Mouse (Mus musculus) testis, adult 2 months (tissue): Measurements from ENCODE around the gene Snd1. TPM values are rescaled to one million over a fixed set of nuclear protein-coding genes. Genes with fewer than 3 reads are reported as not detected.

Experiments
- H3K27ac ChIP-seq: fragments of 200-500 bp; 2 replicates; pipeline ENCODE4 v1.5.1; 2012; ENCODE audit warnings: low read depth, low read length; ENCODE audit not compliant: control insufficient read depth, insufficient read depth
- H3K27me3 ChIP-seq: fragments of 200-500 bp; 2 replicates; pipeline ENCODE4 v1.6.1; 2012; ENCODE audit warnings: mild to moderate bottlenecking, low read length, moderate library complexity; ENCODE audit not compliant: control insufficient read depth, insufficient read depth
- H3K36me3 ChIP-seq: fragments of 200-500 bp; 2 replicates; pipeline ENCODE4 v1.6.1; 2012; ENCODE audit warnings: mild to moderate bottlenecking, low read length; ENCODE audit not compliant: control insufficient read depth, insufficient read depth
- H3K4me1 ChIP-seq: fragments of 200-500 bp; 2 replicates; pipeline ENCODE4 v1.6.1; 2012; ENCODE audit warnings: low read length; ENCODE audit not compliant: control insufficient read depth, insufficient read depth
- H3K4me3 ChIP-seq: fragments of 200-500 bp; 2 replicates; pipeline ENCODE4 v1.5.1; 2012; ENCODE audit warnings: low read depth, mild to moderate bottlenecking, low read length, moderate library complexity, mixed read lengths; ENCODE audit not compliant: control insufficient read depth
- CTCF ChIP-seq: fragments of 200-500 bp; IDR thresholded peaks from 2 replicates; pipeline ENCODE4 v1.5.1; 2012; ENCODE audit warnings: low read depth, mild to moderate bottlenecking, inconsistent platforms, low read length, moderate library complexity; ENCODE audit not compliant: control insufficient read depth, insufficient read depth, insufficient replicate concordance
- POLR2A ChIP-seq: fragments of 200-500 bp; IDR thresholded peaks from 2 replicates; pipeline ENCODE4 v1.6.1; 2012; ENCODE audit warnings: low read depth, mild to moderate bottlenecking, inconsistent platforms, low read length, moderate library complexity; ENCODE audit not compliant: control insufficient read depth
- polyA plus RNA-seq: library from polyadenylated mRNA; depleted of rRNA; stranded (reverse); fragments of >200 nt; gene quantifications from 2 replicates; pipeline ENCODE4 v1.2.3, GENCODE M21; 2012; rRNA removed

The Snd1 gene
- 11.4 and 14.3 TPM in 2 replicates for polyA plus RNA-seq

DNA sequence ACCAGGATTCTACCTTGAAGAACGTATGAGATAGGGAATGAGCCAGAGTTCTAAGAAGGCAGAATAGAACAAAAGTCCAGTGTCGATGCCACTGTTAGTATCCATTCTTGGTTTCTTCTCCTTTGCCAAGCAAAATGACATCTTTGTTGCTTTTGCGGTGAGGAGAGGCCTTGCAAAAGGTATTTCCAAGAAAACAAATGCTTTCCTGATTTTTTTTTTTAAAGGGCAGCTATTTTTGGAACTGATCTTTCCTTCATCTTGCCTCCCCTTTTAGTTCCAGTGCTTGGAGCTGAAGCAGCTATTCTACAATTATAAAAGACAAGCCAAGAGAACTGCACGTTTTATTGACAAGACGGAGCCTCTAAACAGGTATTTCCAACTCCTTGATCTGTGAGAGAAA lies at the start of gene Snd1:
Snd1 (plus strand) TSS at position 301 of the 400 bp plus-strand sequence.
- no peak within 1 kb of the TSS for H3K4me3 ChIP-seq
- peaks cover 5% of the 10 kb centered on the region for H3K4me1 ChIP-seq
- H3K27me3 ChIP-seq: no peaks in the 10 kb centered on the region
- no peaks in the 10 kb centered on the region for H3K36me3 ChIP-seq
- no peak within 1 kb of the TSS for H3K27ac ChIP-seq
- TF ChIP-seq POLR2A: no peak
- no peak for TF ChIP-seq CTCF

DNA sequence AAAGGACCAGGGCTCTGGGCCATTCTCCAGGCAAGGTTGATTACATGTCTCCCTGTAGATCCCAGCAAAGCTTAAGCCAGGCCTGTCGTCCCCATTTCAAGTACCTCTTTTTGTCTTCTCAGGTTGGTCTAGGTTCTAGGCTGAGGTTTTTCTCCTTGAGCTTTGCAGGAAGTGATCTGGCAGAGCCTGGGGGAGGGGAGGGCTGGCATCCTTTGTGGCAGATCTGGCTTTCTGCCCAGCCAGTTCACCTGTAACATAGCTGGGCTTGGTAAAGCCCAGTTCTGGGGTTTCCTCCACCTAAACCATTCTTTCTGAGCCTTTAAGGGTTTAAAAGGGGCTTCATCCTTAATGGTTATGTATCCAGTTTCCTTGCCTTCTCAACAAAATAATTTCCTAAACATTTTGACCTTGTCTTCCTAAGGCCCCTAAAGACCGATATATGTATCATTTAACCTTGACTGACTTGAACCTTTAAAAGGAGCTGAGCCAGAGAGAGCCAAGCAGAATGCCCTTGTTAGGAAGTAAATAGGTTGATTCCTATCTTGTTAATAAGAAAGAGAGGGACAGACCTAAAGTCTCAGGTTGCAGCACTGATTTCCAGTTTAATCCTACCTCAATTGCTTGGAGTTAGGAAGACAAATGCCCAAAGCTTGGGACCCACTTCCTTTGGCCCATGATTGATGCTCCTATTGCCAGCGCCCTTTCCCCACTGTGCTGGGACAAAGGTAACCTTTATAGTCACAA lies 47.7 kb upstream of the Snd1 start, which contains the start of gene Fscn3:
Fscn3 (plus strand) TSS at position 694 of the 744 bp plus-strand sequence.
- H3K4me3 ChIP-seq: peak within 1 kb of the TSS; percentile 85
- no peak for TF ChIP-seq POLR2A
- TF ChIP-seq CTCF: no peak
- 0 out of 2 replicates have a peak within 1 kb of the TSS, but pooled peaks have one; percentile 36 for H3K27ac ChIP-seq
- no peaks in the 10 kb centered on the region for H3K36me3 ChIP-seq
- no peaks in the 10 kb centered on the region for H3K27me3 ChIP-seq
- peaks cover 7% of the 10 kb centered on the region for H3K4me1 ChIP-seq

GRCm38 (mm10) chr6:28428290-28428689 lies 46.6 kb upstream of the Snd1 start, which contains the start of gene Gcc1:
Gene Gcc1 (minus strand): TSS chr6:28428390.
- TF ChIP-seq POLR2A (no peak), CTCF (no peak)
- peak within 1 kb of the TSS; percentile 85 for H3K4me3 ChIP-seq
- peaks cover 5% of the 10 kb centered on the region for H3K4me1 ChIP-seq
- H3K27ac ChIP-seq: 0 out of 2 replicates have a peak within 1 kb of the TSS, but pooled peaks have one; percentile 36
- no peaks in the 10 kb centered on the region for H3K27me3 ChIP-seq
- H3K36me3 ChIP-seq: no peaks in the 10 kb centered on the region

DNA sequence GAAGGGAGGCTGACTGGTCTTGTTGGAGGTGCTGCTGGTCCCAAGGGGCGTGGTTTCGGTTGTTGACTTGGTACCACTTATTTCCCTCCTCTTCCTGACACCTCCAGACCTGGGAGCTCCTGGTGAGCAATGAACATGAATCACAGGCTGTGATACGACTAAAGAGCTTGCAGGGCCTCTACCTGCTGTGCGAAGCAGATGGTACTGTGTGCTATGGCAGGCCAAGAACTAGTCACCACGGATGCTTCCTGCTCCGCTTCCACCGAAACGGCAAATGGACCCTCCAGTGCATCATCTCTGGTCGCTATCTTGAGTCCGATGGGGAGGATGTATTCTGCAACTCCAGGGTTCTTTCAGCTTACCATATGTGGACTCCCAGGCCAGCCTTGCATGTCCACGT lies 45.1 kb upstream of the Snd1 start:
- no peak for TF ChIP-seq POLR2A
- no peak for TF ChIP-seq CTCF

GRCm38 (mm10) chr6:28430795-28431537 lies 44.0 kb upstream of the Snd1 start:
- peak overlapping the region; percentile 85 for H3K4me3 ChIP-seq
- no peaks in the 10 kb centered on the region for H3K36me3 ChIP-seq
- no peaks in the 10 kb centered on the region for H3K27me3 ChIP-seq
- no peak overlapping the region for H3K27ac ChIP-seq
- TF ChIP-seq POLR2A (no peak), CTCF (no peak)
- peaks cover 8% of the 10 kb centered on the region for H3K4me1 ChIP-seq

More for the DNA sequence above, 45.1 kb upstream of the Snd1 start:
- Histone ChIP-seq H3K36me3 (no peaks in the 10 kb centered on the region), H3K27me3 (no peaks in the 10 kb centered on the region), H3K4me3 (peak overlapping the region; percentile 85), H3K27ac (no peak overlapping the region), H3K4me1 (peaks cover 5% of the 10 kb centered on the region)

GRCm38 (mm10) chr6:28431538-28431855 lies 43.4 kb upstream of the Snd1 start:
- Histone ChIP-seq H3K4me3 (peak overlapping the region; percentile 85), H3K27ac (no peak overlapping the region), H3K36me3 (no peaks in the 10 kb centered on the region)

DNA sequence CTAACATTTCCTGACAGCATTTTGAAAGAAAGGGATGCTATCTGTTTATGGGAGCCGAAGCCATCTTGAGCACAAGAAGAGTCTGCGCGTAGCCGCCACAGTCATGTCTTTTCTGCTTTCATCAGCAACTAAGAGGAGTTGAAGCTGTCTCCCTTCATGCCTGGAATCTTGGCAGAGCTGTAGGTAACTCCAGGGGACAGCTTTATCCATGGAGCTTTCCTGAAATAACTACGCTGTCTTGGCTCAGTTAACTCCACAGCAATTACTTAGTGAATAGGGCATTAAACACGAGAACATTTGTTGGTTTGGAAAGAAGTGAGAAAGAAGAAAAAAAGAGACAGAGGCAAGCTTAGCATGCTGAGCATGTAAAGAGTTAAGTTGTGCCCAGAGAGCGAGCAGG lies 27.0 kb upstream of the Snd1 start:
- Histone ChIP-seq H3K27ac (no peak overlapping the region), H3K36me3 (no peaks in the 10 kb centered on the region)

More at GRCm38 (mm10) chr6:28431538-28431855, 43.4 kb upstream of the Snd1 start:
- H3K27me3 ChIP-seq: no peaks in the 10 kb centered on the region
- peaks cover 8% of the 10 kb centered on the region for H3K4me1 ChIP-seq
- TF ChIP-seq CTCF (no peak), POLR2A (no peak)

More for the DNA sequence above, 27.0 kb upstream of the Snd1 start:
- H3K4me3 ChIP-seq: no peak overlapping the region
- no peaks in the 10 kb centered on the region for H3K4me1 ChIP-seq
- no peak for TF ChIP-seq CTCF
- no peak for TF ChIP-seq POLR2A
- H3K27me3 ChIP-seq: no peaks in the 10 kb centered on the region
